Mouse (Mus musculus) central nervous system, embryonic 18 days (tissue): ENCODE measurements around the gene Cyb5r3. TPM values are rescaled to one million over a fixed set of nuclear protein-coding genes. Genes with fewer than 3 reads are reported as not detected.

Experiments used
- polyA plus RNA-seq: library from polyadenylated mRNA; depleted of rRNA; stranded (reverse); fragments of >200 nt; gene quantifications from 2 replicates; pipeline ENCODE4 v1.2.3, GENCODE M21; 2012; rRNA removed

Gene Cyb5r3
- 46.0 and 53.9 TPM in 2 replicates for polyA plus RNA-seq

GRCm38 (mm10) chr15:83172492-83173429 lies at the start of gene Cyb5r3:
Cyb5r3 (minus strand) TSS chr15:83172592.

GRCm38 (mm10) chr15:83149196-83150072 lies 23.0 kb downstream of the Cyb5r3 start, which contains the start of gene Poldip3:
Poldip3 (minus strand) TSS chr15:83149384.

GRCm38 (mm10) chr15:83122566-83123145 lies 49.7 kb downstream of the Cyb5r3 start, which contains the start of gene Rrp7a:
Rrp7a (minus strand) TSS chr15:83122801.

Other genes starting within 250 kb of the Cyb5r3 start
- 38.6 and 44.8 TPM in 2 replicates for gene Tcf20, start 184.7 kb downstream of the Cyb5r3 start, polyA plus RNA-seq
- gene Nfam1, start 139.3 kb downstream of the Cyb5r3 start, polyA plus RNA-seq: 1.2 and 1.4 TPM in 2 replicates
- gene Serhl, start 83.1 kb downstream of the Cyb5r3 start, polyA plus RNA-seq: 8.0 and 10.3 TPM in 2 replicates
- gene Rrp7a, start 49.8 kb downstream of the Cyb5r3 start, polyA plus RNA-seq: 93.1 and 105 TPM in 2 replicates
- 78.5 and 82.2 TPM in 2 replicates for gene Poldip3, start 23.2 kb downstream of the Cyb5r3 start, polyA plus RNA-seq
- 3.1 and 4.0 TPM in 2 replicates for gene A4galt, start 79.2 kb upstream of the Cyb5r3 start, polyA plus RNA-seq
- gene Arfgap3, start 177.7 kb upstream of the Cyb5r3 start, polyA plus RNA-seq: 32.2 and 34.9 TPM in 2 replicates